Mouse (Mus musculus): ENCODE results near the gene Cracr2a.

DNA sequence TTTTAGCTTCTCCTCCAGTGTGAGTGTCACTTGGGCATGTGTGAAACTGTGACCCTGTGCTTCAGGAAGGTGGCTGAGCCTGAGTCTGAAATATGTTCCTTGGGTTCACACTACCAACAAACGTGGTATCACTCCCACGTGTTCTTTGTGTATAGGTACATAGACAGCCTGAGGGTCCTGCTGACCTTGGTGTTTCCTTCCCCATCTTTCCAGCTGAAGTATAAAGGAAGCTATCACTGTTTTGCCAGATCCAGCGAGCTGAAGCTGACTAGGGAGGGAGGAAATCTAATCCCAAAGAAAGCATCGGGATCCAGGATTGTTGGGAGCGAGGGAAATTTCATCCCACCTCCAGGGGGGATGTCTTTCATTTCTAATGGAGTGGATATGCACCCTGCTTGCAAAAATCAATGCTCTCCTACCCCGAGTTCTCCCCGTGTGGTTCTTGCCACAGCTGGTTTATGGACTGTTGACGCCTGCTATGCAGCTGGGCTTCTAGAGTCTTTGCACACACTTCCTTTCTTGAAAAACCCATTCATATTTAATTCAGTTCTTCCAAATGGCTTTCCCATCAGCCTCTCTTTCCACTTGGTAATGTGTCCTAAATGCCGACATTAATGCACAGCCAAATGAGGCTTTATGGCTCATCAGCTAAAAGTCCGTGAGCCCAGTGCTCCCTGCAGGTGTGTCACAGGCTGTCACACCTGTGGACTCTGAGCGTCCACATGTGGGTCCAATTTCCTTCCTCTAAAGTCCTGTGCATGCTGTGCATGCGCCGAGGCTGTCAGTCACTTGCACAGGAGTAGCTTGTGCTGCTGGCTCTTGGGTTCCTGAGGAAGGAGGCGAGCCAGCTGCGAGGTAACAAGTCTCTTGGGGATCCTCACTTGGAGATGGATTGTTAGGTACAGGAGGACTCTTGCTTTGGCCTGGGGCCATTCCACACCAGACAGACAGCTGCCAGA, 44.2 kb downstream of the Cracr2a start:
- TF ChIP-seq CTCF (IDR thresholded peaks at IDR 0.05; ENCODE audit: low read depth, low read length) (no peak), POLR2A (IDR thresholded peaks at IDR 0.05; ENCODE audit: borderline replicate concordance, low read depth, low read length) (no peak)

All from bone marrow macrophage, adult 2 months (primary cell).